Mouse (Mus musculus) spleen, adult 2 months (tissue): ENCODE data around the gene Gm44502. TPM values are rescaled to one million over a fixed set of nuclear protein-coding genes. Genes with fewer than 3 reads are reported as not detected.

Source experiments
- DNase-seq, 2 experiments: peaks; one replicate each; pipeline versions ENCODE4 v3.0.0 to v3.0.0-alpha.2; 2012 to 2021; ENCODE audit warnings: low spot score in 2 of 2, low read depth in 1 of 2
- H3K27ac ChIP-seq: fragments of 200-500 bp; 2 replicates; pipeline ENCODE4 v1.5.1; 2012; ENCODE audit warnings: low read length, inconsistent platforms; ENCODE audit not compliant: insufficient read depth
- H3K27me3 ChIP-seq: fragments of 200-500 bp; 2 replicates; pipeline ENCODE4 v1.6.1; 2012; ENCODE audit warnings: mild to moderate bottlenecking, moderate library complexity, low read length, inconsistent platforms; ENCODE audit not compliant: control insufficient read depth, insufficient read depth
- H3K36me3 ChIP-seq: fragments of 200-500 bp; 2 replicates; pipeline ENCODE4 v1.6.1; 2012; ENCODE audit warnings: mild to moderate bottlenecking, low read length, inconsistent platforms; ENCODE audit not compliant: control insufficient read depth, insufficient read depth
- H3K4me1 ChIP-seq: fragments of 200-500 bp; 2 replicates; pipeline ENCODE4 v1.6.1; 2011; ENCODE audit warnings: inconsistent platforms; ENCODE audit not compliant: control insufficient read depth, insufficient read depth, insufficient read length
- H3K4me3 ChIP-seq: fragments of 200-500 bp; 2 replicates; pipeline ENCODE4 v1.5.1; 2011; ENCODE audit warnings: mild to moderate bottlenecking, inconsistent platforms; ENCODE audit not compliant: insufficient read depth, insufficient read length; ENCODE audit errors: extremely low read depth
- CTCF ChIP-seq: fragments of 200-500 bp; IDR thresholded peaks from 2 replicates; pipeline ENCODE4 v1.5.1; 2011; ENCODE audit warnings: mild to moderate bottlenecking, inconsistent platforms; ENCODE audit not compliant: insufficient read depth, insufficient read length, insufficient replicate concordance; ENCODE audit errors: extremely low read depth
- POLR2A ChIP-seq: fragments of 200-500 bp; IDR thresholded peaks from 2 replicates; pipeline ENCODE4 v1.6.1; 2011; ENCODE audit warnings: low read depth, low read length, inconsistent platforms
- WGBS: fragments of 180-500 bp; shearing (Covaris S2); methylation state at CpG from one replicate; pipeline ENCODE4 v1.1.7; 2018; 5-methylcytosine and 5-hydroxymethylcytosine counted together
- polyA plus RNA-seq: library from polyadenylated mRNA; depleted of rRNA; stranded (reverse); fragments of >200 nt; gene quantifications from 2 replicates; pipeline ENCODE4 v1.2.3, GENCODE M21; 2012

Gene Gm44502
- polyA plus RNA-seq, 1 experiment = 2.0 TPM

DNA sequence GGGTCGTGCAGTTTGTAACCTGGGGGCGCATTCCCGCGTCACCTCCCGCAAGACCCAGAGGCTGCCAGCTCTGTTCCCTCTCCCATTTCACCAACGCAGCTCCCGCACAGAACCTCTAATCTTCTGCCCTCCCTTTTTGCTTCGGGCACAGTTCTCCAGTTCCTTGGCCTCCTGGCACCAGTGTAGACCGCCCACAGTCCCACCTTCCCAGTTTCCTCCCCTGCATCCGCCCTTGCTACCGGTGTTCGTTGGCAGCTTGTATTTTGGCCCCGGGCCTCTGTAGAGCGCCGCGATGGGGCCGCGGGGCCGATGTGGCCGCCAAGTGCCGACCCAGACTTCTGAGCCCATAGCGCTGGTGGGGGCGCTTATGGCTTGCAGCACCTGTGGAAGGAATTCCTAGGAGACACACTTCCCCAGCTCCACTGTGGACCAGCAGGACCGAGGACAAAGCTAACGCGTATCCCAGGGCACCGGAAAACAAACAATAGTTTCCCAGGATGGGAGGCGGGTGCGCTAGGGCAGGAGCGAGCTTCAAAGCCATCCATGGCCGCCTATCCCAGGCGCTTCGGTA lies 50.6 kb downstream of the Gm44502 start, which contains the start of gene Odf3b:
Odf3b (minus strand) TSS at position 452 of the 571 bp plus-strand sequence.
- Histone ChIP-seq H3K27ac (no peak within 1 kb of the TSS), H3K4me3 (peak within 1 kb of the TSS; percentile 24; the same call in 1 of the 2 replicates), H3K4me1 (peaks cover 6% of the 10 kb centered on the region), H3K27me3 (peaks cover 9% of the 10 kb centered on the region), H3K36me3 (no peaks in the 10 kb centered on the region)
- TF ChIP-seq CTCF (no peak), POLR2A (no peak)
- DNase-seq = no peak
- WGBS = 3% methylated on average over 33 of the region's 33 CpGs

DNA sequence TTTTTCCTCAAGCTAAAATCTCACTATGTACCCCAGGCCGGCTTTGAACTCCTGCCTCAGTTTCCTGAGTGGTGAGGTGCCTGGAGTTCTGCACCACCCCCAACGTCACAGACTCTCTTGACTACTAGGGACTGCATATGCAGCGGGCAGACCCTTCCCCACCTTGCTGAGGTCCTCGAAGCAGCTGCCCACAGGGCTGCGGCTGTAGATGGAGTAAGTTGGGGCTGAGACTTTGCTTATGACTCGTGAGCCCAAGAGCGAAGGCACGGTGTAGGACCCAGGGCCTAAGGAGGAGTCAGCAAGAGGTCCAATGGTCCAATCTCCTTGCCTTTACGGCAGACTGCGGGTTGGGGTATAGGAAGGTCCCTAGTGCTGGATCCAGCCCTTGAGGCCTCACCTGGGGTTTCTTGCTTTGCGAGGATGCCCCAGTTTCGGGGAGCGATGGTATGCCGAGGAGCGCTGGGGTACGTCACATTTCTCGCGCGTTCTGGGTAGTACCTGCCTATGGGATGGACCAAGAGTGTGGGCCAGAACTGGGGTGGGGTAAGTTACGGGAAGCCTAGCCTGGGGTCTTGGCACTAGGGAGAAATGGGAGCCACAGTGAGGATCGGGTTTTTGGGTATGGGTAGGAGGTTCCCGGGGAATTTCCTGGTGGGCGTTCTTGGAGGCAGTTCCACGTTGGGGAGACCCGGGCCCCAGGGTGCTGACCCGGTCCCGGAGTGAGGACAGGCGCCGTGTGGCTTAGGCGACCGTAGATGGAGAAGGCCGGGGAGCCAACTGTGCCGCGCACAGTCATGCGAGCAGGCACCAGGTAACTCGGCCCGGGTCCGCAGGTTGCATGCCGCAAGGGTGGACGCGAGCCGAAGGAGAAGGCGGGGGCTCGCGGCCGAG lies 51.3 kb downstream of the Gm44502 start:
- H3K27me3 ChIP-seq = peaks cover 9% of the 10 kb centered on the region
- TF ChIP-seq POLR2A (no peak), CTCF (no peak)
- H3K4me3 ChIP-seq = peak overlapping the region; percentile 24; the same call in 1 of the 2 replicates
- DNase-seq = no peak
- 18% methylated on average over 46 of the region's 46 CpGs for WGBS
- no peak overlapping the region for H3K27ac ChIP-seq
- H3K36me3 ChIP-seq = no peaks in the 10 kb centered on the region
- H3K4me1 ChIP-seq = peaks cover 7% of the 10 kb centered on the region

DNA sequence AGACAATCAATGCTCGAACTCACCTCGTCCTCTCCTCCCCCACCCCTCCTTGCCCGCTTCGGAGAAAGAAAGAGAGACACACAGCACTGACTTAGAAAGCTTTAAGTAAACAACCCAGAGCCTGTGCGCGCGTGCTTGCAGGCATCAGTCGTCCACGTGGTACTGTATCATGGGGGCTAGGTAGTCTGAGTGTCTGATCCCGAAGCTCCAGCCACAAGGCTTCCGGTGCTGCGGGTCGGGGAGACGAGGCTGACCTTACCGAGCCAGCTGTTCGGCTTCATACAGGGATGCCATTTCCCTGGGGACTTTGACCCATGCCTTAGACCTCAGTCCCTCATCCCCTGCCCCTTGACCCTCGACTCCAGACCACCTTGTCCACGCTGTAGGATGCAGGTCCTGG lies 52.1 kb downstream of the Gm44502 start:
- DNase-seq = no peak
- peaks cover 9% of the 10 kb centered on the region for H3K27me3 ChIP-seq
- no peak overlapping the region for H3K27ac ChIP-seq
- H3K36me3 ChIP-seq = peaks cover 2% of the 10 kb centered on the region; the same call in 1 of the 2 replicates
- no peak overlapping the region for H3K4me3 ChIP-seq
- H3K4me1 ChIP-seq = peaks cover 11% of the 10 kb centered on the region
- no peak for TF ChIP-seq CTCF
- TF ChIP-seq POLR2A = no peak
- 44% methylated on average over 18 of the region's 18 CpGs for WGBS

DNA sequence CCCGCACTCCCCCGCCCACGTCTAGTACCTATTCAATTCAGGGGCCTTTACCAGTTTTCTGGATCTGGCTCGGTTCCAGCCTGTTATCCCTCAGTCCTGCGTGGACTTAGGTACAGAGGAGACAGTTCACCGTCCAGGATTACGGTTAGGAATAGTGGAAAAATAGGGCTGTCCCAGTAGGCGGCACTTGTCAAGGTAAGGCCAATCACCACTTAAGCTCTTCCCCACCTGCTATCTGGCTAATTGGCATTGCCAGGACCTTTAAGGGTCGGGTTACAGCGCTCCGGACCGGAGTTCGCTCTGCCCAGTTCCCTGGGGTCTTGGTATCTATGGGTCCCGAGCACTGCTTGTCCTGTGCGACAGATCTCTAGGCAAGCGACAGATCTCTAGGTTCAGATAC lies 52.5 kb downstream of the Gm44502 start, which contains the start of gene Tymp:
Tymp (minus strand) TSS at position 83 of the 400 bp plus-strand sequence.
- Histone ChIP-seq H3K4me1 (peaks cover 11% of the 10 kb centered on the region), H3K4me3 (no peak within 1 kb of the TSS), H3K27me3 (peaks cover 9% of the 10 kb centered on the region), H3K27ac (no peak within 1 kb of the TSS), H3K36me3 (peaks cover 6% of the 10 kb centered on the region)
- WGBS = 84% methylated on average over 16 of the region's 16 CpGs
- TF ChIP-seq POLR2A (no peak), CTCF (no peak)
- DNase-seq = no peak

DNA sequence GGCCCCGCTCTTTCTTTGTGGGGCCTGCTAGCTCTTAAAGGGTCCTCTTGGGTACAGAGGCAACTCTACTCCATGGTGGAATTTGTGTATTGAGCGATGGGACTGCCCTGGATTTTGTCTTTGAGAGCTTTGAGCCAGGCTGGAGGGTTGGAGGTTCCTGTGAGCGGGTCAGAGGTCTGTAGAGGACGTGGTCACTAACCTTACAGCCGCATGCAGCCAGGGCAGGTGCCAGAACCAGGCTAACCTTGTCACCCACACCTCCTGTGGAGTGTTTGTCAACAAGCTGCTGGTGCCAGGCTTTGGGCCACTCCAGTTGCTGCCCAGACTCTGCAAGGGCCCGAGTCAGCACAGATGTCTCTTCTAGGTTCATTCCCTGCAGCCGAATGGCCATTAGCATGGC lies 53.5 kb downstream of the Gm44502 start:
- 87% methylated on average over 7 of the region's 7 CpGs for WGBS
- H3K36me3 ChIP-seq = peaks cover 14% of the 10 kb centered on the region
- H3K27ac ChIP-seq = no peak overlapping the region
- no peak for DNase-seq
- TF ChIP-seq POLR2A (no peak), CTCF (no peak)
- H3K4me3 ChIP-seq = no peak overlapping the region
- H3K4me1 ChIP-seq = peaks cover 11% of the 10 kb centered on the region
- peaks cover 9% of the 10 kb centered on the region for H3K27me3 ChIP-seq

DNA sequence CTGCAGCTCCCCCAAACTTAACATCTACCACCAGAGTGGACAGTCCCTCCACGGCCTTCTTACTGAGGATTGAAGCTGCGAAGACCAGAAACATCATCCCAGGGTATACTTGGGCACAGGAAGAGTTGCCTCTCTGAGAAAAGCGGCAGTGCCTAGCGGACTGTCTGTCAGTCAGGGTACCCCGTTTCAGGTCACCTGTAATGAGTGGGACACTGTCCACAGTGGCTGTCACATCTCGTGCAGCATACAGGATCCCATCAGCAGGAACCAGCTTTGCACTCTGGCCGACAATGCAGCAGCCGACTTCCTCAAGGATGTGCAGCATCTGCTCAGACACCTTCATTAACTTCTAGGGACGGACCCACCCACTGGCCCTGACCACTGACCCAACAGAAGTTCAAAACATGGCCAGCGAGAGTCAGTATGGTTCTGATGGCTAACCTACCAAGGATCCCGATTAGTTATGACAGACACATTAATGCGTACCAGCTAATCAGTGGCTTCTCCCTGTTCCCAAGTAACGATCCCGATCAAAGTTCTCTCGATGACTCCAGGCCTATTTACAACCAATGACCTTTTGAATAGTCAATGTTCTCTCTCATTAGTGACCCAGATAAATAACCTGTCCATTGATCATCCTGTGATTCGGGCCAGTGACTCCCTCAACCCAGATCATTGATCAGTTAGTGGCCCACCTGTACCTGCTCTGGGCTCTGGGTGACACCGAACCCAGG lies 54.5 kb downstream of the Gm44502 start:
- Histone ChIP-seq H3K4me3 (no peak overlapping the region), H3K27ac (no peak overlapping the region), H3K27me3 (peaks cover 9% of the 10 kb centered on the region), H3K4me1 (peaks cover 11% of the 10 kb centered on the region), H3K36me3 (peaks cover 24% of the 10 kb centered on the region)
- no peak for TF ChIP-seq CTCF
- TF ChIP-seq POLR2A = no peak
- 94% methylated on average over 17 of the region's 17 CpGs for WGBS
- DNase-seq = no peak

DNA sequence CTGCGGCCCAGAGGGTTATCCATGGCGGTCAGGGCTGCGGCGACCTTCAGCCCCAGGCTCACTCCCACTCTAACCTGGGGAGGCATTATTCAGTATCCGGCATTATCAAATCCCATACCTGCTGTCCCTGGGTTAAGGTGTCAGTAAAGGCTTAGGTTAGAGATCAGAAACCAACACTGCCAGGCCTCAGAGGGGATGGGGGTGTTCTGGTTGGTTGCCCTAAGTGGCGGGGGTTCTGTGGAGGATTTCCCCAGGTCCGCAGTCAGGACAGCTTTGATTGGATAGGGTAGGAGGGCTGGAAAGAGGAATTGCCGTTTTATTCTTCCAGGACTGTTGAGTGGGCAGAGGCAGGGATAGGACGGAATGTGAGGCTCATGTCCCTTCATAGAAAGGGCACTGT lies 55.2 kb downstream of the Gm44502 start:
- DNase-seq = no peak
- Histone ChIP-seq H3K4me3 (peak overlapping the region; percentile 73; the same call in 1 of the 2 replicates), H3K27ac (no peak overlapping the region), H3K4me1 (peaks cover 11% of the 10 kb centered on the region), H3K27me3 (peaks cover 9% of the 10 kb centered on the region), H3K36me3 (peaks cover 30% of the 10 kb centered on the region)
- 72% methylated on average over 9 of the region's 9 CpGs for WGBS
- TF ChIP-seq CTCF (no peak), POLR2A (no peak)
